Mouse (Mus musculus): ENCODE data around the gene Btbd16.

The Btbd16 gene

DNA sequence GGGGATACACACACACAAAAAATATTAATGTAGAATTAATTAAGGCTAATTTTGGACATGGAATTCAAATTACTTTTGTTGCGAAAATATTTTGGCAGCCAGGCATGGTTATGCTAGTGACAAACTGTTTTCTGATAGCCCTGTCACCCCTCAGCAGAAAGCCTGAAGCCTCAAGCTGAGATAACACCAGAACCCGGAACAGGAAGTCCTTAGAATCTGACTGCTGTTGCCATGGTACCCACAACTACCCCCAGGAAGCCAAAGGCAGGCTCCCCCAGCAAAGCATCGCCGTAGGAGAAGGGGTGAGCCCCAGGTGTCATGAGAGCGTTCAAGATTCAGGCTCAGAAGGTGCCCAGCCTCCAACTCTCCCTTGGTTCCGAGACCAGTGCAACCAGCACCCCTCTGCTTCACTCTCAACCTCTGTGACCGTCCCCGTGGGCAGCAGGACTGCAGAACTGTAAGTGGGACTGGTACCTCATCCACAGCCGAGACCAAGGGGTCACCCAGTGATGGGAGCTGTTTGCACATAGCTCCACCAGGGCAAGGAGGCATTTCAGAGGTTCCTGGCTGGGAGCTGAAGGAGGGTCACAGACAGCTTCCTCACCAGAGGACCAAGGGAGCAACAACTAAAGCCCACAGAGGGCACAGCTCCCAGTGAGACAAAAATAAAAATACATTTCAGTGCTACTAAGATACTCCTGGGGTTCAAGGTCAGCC lies at the start of gene Btbd16:
Gene Btbd16, plus strand, starts transcription at position 156 of the 717 bp plus-strand sequence.
- no peaks in the 10 kb centered on the region for H3K27me3 ChIP-seq (ENCODE audit: control insufficient read depth, insufficient read depth, low read length, poor library complexity, severe bottlenecking)
- H3K36me3 ChIP-seq (ENCODE audit: control insufficient read depth, insufficient read depth, low read length, poor library complexity, severe bottlenecking) = no peaks in the 10 kb centered on the region
- peak; percentile 29 for DNase-seq (ENCODE audit: low read depth, low spot score)

- no peak for DNase-seq (ENCODE audit: low read depth, low spot score)
- Histone ChIP-seq H3K36me3 (ENCODE audit: control insufficient read depth, insufficient read depth, low read length, poor library complexity, severe bottlenecking) (no peaks in the 10 kb centered on the region), H3K27me3 (ENCODE audit: control insufficient read depth, insufficient read depth, low read length, poor library complexity, severe bottlenecking) (no peaks in the 10 kb centered on the region)
Measured at GRCm38 (mm10) chr7:130726185-130726584, 47.7 kb upstream of the Btbd16 start.

GRCm38 (mm10) chr7:130726724-130727422 lies 47.0 kb upstream of the Btbd16 start:
- no peaks in the 10 kb centered on the region for H3K27me3 ChIP-seq (ENCODE audit: control insufficient read depth, insufficient read depth, low read length, poor library complexity, severe bottlenecking)
- no peak for DNase-seq (ENCODE audit: low read depth, low spot score)

GRCm38 (mm10) chr7:130727560-130727959 lies 46.3 kb upstream of the Btbd16 start:
- H3K36me3 ChIP-seq (ENCODE audit: control insufficient read depth, insufficient read depth, low read length, poor library complexity, severe bottlenecking) = no peaks in the 10 kb centered on the region
- no peak for DNase-seq (ENCODE audit: low read depth, low spot score)
- no peaks in the 10 kb centered on the region for H3K27me3 ChIP-seq (ENCODE audit: control insufficient read depth, insufficient read depth, low read length, poor library complexity, severe bottlenecking)

More at GRCm38 (mm10) chr7:130726724-130727422, 47.0 kb upstream of the Btbd16 start:
- H3K36me3 ChIP-seq (ENCODE audit: control insufficient read depth, insufficient read depth, low read length, poor library complexity, severe bottlenecking) = no peaks in the 10 kb centered on the region

- no peak for DNase-seq (ENCODE audit: low read depth, low spot score)
- Histone ChIP-seq H3K36me3 (ENCODE audit: control insufficient read depth, insufficient read depth, low read length, poor library complexity, severe bottlenecking) (no peaks in the 10 kb centered on the region), H3K27me3 (ENCODE audit: control insufficient read depth, insufficient read depth, low read length, poor library complexity, severe bottlenecking) (no peaks in the 10 kb centered on the region)
Measured at GRCm38 (mm10) chr7:130731792-130732191, 42.1 kb upstream of the Btbd16 start.

DNA sequence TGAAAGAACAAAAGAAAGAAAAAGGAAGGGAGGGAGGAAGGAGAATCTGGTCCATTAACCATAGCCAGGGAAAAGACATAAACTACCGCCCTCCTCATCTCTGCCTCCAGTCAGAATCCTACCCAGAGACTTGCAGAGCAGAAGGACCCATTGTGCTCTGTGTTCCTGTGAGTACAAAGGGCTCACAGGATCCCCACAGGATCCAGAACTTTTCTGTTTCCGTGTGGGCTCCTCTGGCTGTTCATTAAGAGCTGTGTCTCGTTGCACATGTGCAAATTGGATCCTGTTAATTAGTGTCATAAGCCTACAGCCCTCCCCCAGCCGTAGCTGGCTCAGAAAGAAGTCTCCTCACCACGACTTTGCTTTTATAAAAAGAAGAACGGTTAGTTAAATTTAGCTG lies 41.0 kb upstream of the Btbd16 start:
- no peak for DNase-seq (ENCODE audit: low read depth, low spot score)
- Histone ChIP-seq H3K36me3 (ENCODE audit: control insufficient read depth, insufficient read depth, low read length, poor library complexity, severe bottlenecking) (no peaks in the 10 kb centered on the region), H3K27me3 (ENCODE audit: control insufficient read depth, insufficient read depth, low read length, poor library complexity, severe bottlenecking) (no peaks in the 10 kb centered on the region)

DNA sequence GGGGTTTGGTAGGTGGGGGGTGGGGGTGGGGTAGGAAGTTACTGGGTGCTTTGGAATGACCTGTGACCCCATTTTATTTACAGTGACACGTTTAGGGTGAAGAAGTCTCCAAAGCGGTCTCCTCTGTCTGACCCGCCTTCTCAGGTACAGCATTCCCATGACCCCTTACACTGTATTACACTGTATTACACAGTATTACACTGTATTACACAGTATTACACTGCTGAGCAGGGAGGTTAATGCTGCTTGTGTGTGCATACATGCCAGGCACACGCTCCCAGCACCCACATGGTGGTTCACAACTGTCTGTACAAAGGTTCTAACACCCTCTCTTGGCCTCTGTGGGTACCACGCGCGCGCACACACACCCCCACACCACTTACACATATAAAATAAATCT lies 40.4 kb upstream of the Btbd16 start:
- Histone ChIP-seq H3K27me3 (ENCODE audit: control insufficient read depth, insufficient read depth, low read length, poor library complexity, severe bottlenecking) (no peaks in the 10 kb centered on the region), H3K36me3 (ENCODE audit: control insufficient read depth, insufficient read depth, low read length, poor library complexity, severe bottlenecking) (no peaks in the 10 kb centered on the region)
- no peak for DNase-seq (ENCODE audit: low read depth, low spot score)

- Histone ChIP-seq H3K27me3 (ENCODE audit: control insufficient read depth, insufficient read depth, low read length, poor library complexity, severe bottlenecking) (no peaks in the 10 kb centered on the region), H3K36me3 (ENCODE audit: control insufficient read depth, insufficient read depth, low read length, poor library complexity, severe bottlenecking) (no peaks in the 10 kb centered on the region)
- DNase-seq (ENCODE audit: low read depth, low spot score) = no peak
Measured at GRCm38 (mm10) chr7:130734195-130734787, 39.6 kb upstream of the Btbd16 start.

GRCm38 (mm10) chr7:130741099-130741498 lies 32.8 kb upstream of the Btbd16 start:
- Histone ChIP-seq H3K27me3 (ENCODE audit: control insufficient read depth, insufficient read depth, low read length, poor library complexity, severe bottlenecking) (no peaks in the 10 kb centered on the region), H3K36me3 (ENCODE audit: control insufficient read depth, insufficient read depth, low read length, poor library complexity, severe bottlenecking) (no peaks in the 10 kb centered on the region)
- DNase-seq (ENCODE audit: low read depth, low spot score) = no peak

- DNase-seq (ENCODE audit: low read depth, low spot score) = no peak
- H3K27me3 ChIP-seq (ENCODE audit: control insufficient read depth, insufficient read depth, low read length, poor library complexity, severe bottlenecking) = no peaks in the 10 kb centered on the region
- no peaks in the 10 kb centered on the region for H3K36me3 ChIP-seq (ENCODE audit: control insufficient read depth, insufficient read depth, low read length, poor library complexity, severe bottlenecking)
Measured at GRCm38 (mm10) chr7:130743239-130744025, 30.4 kb upstream of the Btbd16 start.

DNA sequence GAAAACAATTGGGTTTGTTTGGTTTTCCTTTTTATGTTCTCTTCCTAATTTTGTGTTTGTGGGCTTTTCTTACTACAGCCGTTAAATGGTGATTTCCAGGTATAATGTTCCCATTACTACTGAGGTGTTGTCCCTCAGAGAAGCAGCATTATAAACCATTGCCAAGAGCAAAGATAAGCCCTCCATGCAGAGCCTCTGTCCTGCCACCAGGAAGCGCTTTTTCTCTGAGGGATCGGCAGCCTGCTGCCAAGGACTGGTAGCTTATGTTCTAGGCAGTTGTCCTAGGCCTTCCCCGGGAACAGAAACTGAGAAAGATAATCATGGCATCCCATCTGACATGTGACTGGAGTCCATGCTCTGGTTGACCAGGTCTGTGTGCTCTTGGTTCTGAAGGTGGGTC lies 24.7 kb upstream of the Btbd16 start:
- Histone ChIP-seq H3K36me3 (ENCODE audit: control insufficient read depth, insufficient read depth, low read length, poor library complexity, severe bottlenecking) (no peaks in the 10 kb centered on the region), H3K27me3 (ENCODE audit: control insufficient read depth, insufficient read depth, low read length, poor library complexity, severe bottlenecking) (no peaks in the 10 kb centered on the region)
- no peak for DNase-seq (ENCODE audit: low read depth, low spot score)

GRCm38 (mm10) chr7:130750752-130751490 lies 22.9 kb upstream of the Btbd16 start:
- H3K36me3 ChIP-seq (ENCODE audit: control insufficient read depth, insufficient read depth, low read length, poor library complexity, severe bottlenecking) = no peaks in the 10 kb centered on the region
- H3K27me3 ChIP-seq (ENCODE audit: control insufficient read depth, insufficient read depth, low read length, poor library complexity, severe bottlenecking) = no peaks in the 10 kb centered on the region
- no peak for DNase-seq (ENCODE audit: low read depth, low spot score)

DNA sequence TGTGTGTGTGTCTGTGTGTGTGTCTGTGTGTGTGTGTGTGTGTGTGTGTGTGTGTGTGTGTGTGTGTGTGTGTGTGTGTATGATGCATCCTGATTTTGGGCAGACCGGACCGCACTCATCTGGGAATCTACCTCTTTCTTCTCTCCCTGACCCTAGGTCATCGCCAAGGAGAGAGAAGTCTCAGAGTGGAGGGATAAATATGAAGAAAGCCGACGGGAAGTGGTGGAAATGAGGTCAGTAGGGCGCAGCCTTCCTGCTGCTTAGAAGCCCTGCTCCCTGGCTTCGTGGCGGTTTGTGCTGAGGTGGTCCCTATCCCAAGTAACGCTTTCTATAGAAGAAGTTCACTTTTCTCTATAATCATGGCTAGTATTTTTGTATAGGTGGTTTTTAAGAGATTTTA lies 22.2 kb upstream of the Btbd16 start:
- no peak for DNase-seq (ENCODE audit: low read depth, low spot score)
- Histone ChIP-seq H3K36me3 (ENCODE audit: control insufficient read depth, insufficient read depth, low read length, poor library complexity, severe bottlenecking) (no peaks in the 10 kb centered on the region), H3K27me3 (ENCODE audit: control insufficient read depth, insufficient read depth, low read length, poor library complexity, severe bottlenecking) (no peaks in the 10 kb centered on the region)

DNA sequence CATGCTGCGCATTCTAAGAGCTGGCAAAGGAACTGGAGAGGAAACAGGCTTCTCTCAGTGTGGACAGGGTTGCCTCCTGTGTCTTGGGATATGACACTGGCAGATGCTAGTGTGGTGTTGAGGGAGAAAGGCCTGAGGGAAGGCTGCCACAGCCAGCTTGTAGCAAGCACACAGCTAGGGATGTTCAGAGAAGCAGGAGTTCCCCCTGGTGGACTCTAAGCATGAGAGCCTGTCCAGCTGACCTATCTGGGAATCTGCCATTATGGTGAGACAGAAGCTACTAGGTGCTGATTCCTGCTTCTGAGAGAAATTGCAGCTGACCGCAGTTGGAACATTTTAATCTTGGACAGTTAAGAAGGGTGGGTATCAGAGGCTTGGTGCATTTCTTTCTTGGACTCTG lies 19.1 kb upstream of the Btbd16 start:
- DNase-seq (ENCODE audit: low read depth, low spot score) = no peak
- no peaks in the 10 kb centered on the region for H3K36me3 ChIP-seq (ENCODE audit: control insufficient read depth, insufficient read depth, low read length, poor library complexity, severe bottlenecking)
- no peaks in the 10 kb centered on the region for H3K27me3 ChIP-seq (ENCODE audit: control insufficient read depth, insufficient read depth, low read length, poor library complexity, severe bottlenecking)
